Mouse (Mus musculus): ENCODE data around the gene Atxn10.
A peak's percentile ranks its signal among the peaks of the same experiment; 100 is the strongest.

Gene Atxn10

DNA sequence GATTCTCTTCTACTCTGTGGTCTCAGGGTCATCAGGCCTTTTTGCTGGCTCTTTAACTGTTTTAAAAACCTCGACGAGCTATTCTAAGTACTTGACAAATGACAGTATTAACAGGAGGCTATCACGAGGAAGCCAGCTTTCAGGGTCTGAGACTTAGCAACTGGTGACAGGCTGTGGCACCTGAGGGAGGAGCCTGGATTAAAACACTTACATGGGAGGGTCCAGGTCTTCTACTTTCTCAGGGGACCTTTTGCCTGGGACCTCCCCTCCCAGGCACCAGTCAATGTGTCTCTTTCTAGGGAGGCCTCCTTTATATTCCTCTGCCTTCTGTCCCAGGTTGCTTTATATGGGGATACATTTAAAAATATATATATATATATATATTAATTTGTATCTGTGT, 1.8 kb upstream of the Atxn10 start:
- DNase-seq (ENCODE audit: low spot score in 2 of 2), result no peak

DNA sequence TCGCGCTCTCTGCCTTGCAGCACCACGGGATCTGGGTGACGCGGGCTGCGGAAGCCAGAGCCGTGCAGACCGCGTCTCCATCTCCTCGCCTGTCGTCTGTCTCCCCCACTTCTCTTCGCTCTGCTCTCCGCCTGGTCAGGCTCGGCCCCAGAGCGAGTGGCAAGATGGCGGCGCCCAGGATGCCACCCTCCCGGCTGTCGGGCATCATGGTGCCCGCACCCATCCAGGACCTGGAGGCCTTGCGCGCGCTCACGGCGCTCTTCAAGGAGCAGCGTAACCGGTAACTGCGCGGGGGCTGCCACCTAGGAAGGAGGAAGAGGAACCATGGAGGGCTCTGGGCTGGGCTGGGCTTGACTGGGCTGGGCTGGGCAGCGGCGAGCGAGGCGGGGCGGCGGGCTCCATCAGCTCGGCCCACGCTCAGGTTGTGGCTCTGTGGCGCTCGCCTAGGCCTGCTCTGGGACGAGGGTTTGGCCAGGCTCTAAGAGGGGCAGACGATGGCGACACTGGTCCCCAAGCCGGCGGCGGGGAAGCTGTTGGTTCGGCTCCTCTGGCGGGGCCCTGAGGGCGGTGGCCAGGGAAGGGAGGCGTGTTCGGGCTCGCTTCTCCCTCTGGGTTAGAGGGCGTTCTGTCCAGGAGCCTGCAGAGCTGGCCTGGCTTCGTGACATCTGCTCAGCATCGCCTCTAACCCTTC, 401 bp downstream of the Atxn10 start:
- peak; percentile 55 to 82 for DNase-seq (ENCODE audit: low spot score in 2 of 2)

DNA sequence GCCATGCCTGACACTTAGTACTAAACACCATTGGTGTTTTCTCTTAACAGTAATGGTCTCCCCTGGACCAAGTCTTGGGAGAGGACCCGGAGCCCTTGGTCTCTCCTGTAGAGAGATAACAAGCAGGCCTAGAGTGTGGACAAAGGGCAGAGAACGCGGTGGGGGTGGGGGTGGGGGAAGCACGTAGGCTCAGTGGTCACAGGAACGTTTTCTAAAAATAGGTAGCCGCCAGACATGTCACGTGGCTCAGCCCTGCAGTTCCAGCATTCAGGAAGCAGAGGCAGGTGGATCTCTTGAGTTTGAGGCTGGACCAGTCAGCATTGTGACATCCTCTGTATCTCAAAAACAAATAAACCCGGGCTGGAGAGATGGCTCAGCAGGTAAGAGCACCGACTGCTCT, 1.2 kb downstream of the Atxn10 start:
- no peak for DNase-seq (ENCODE audit: low spot score in 2 of 2)

DNA sequence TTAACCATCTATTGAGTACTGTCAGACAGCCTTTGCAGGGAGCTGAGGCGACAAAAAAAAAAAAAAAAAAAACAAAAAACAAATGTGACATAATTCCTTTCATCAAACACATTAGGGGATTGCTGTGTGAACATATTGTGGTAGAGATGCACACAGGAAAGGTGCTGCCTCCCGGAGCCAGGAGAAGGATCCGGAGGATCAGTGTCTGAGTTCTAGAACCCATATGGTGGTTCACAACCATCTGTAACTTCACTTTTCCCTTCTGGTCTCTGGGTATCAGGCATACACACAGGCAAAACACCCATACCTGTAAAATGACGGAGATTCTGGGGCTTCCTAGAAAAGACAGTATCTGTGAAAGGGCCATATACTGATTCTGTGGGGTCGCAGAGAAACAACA, 1.9 kb downstream of the Atxn10 start:
- DNase-seq (ENCODE audit: low spot score in 2 of 2), result no peak

DNA sequence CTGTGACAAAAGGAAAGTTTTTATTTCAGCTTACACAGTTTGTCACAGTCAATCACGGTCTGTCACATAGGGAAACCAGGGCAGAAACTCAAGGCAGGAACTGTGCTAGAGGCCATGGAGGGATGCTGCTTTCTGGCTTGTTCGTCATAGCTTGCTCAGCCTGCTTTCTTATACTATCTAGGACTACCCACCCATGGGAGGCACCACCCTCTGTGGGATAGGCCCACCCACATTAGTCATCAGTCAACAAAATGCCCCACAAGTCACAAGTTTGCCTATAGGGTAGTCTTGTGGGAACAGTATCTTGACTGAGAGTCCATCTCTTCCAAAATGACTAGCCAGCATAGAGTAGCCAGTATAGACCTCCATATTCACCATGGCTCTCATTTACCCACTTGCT, 6.2 kb downstream of the Atxn10 start:
- no peak for DNase-seq (ENCODE audit: low spot score in 2 of 2)

DNA sequence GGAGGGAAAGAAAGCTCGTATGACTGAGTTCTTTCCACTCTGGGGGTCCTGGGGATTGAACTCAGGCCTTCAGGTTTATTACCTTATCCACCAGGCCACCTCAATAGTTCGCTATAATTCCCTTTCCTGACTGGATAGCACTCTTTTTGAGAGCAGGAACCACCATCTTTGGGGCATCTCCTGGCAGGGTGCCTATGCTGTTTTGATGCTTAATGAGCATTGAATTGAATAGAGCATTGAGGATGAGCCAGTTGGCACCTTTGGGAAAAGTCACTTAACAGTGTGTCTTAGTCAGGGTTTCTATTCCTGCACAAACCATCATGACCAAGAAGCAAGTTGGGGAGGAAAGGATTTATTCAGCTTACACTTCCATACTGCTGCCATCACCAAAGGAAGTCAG, 8.6 kb downstream of the Atxn10 start:
- DNase-seq (ENCODE audit: low spot score in 2 of 2), result no peak

DNA sequence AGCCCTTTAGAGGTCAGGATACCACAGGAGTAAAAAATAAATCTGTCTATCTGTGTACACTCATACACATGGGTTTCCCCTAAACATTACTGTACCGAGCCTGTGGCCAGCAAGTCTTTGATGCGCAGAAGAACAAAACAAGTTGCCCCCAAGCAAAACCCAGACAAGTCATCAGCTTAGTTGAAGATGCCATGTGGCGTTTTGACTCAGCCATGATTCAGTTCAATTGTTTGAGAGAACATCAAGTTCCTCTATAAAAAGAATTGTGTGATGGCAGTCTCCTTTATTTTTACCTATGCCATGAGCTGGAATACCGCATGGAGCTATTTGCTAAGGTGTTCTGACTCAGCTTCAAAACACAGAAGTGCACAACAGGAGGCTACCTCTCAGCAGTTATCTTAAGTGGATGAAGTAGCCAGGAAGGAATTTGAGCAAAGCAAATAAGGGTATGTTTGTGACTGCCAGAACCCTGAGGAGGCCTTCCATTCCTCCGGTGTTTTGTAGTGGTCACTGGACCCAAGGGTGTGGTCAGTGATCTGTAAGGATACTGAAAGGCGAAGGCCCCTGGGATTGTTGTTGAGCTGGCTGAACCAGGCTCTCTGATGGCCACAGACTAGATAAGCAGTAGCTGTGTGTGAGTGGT, 11.1 kb downstream of the Atxn10 start:
- no peak for DNase-seq (ENCODE audit: low spot score in 2 of 2)

DNA sequence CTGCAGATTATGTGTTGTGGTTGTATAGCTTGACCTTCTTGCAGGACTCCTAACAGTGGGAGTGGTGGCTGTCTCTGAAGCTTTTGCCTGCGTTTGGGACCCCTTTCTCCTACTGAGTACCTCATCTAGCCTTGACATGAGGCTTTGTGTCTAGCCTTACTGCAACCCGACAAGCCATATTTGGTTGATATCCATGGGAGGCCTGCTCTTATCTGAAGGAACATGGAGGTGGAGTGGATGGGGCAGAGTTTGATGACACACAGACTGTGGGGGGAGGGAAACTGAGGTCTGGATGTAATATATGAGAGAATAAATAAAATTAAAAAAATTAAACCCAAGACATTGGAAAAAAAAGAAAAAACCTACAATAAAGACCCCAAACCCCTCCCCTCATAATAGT, 14.1 kb downstream of the Atxn10 start:
- DNase-seq (ENCODE audit: low spot score in 2 of 2), result no peak

DNA sequence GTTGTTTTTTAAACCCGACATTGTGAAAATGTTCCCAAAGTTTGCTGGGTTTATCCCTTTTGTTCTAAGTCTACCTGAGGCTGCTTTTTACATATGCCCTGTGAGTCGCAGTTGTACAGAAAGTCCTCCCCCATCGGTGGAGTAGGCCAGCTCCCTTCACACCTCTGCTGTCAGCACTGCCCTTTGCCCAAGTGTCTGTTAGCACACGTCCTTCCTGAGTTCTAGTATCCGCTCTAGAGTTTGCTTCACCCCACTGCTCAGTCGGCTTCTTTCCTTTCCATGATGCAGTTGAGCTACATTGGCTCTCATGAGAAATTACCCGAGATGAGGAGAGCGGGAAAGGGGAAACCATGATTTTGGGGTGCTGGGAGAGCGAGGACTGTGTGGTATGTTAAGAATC, 18.0 kb downstream of the Atxn10 start:
- no peak for DNase-seq (ENCODE audit: low spot score in 2 of 2)

DNA sequence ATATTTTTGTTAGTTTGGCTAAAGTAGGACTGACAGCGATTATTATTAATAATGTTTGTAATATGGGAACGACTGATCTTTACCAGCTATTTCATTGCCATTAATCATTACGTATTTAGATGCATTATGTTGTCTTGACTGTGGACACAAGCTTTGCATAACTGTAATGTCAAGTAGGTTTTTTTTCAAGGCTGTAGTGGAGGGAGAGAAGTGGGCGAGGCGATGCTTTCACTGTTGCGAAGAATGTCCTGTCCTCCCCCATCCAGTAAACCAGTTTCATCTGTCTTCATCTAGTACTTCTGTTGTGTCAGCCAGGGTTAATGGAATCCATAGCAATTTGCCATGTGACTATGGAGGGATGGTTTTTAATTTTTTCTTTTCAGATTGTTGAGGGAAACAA, 20.1 kb downstream of the Atxn10 start:
- DNase-seq (ENCODE audit: low spot score in 2 of 2), result no peak

DNA sequence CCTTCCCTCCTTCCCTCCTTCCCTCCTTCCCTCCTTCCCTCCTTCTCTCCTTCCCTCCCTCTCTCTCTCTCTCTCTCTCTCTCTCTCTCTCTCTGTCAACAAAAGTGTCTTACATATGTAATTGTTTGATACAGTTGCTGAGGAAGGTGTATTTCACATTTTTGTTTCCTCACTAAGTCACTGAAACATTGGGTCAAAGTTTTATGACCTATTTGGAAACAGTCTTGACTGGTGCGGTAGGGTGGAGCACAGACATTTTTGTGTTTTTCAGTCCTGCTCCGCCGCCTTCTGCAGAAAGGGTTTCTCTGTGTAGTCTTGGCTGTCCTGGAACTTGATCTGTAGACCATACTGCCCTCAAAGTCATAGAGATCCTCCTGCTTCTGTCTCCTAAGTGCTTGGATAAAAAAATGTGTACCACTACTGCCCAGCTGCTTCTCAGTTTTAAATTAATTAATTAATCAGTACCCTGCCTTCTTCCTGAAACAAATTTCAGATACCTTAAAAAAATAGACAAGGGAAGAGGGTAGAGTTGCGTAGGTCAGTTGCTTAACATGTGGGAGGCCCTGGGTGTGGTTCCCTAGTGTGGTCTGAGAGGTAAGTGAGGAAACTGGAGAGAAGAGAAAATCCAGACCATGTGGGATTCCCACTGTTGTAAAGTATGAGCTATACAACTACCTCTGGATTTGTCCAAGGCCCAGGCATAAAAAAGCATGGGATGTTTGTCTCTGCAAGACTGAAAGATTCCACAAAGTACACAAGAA, 21.6 kb downstream of the Atxn10 start:
- no peak for DNase-seq (ENCODE audit: low spot score in 2 of 2)

DNA sequence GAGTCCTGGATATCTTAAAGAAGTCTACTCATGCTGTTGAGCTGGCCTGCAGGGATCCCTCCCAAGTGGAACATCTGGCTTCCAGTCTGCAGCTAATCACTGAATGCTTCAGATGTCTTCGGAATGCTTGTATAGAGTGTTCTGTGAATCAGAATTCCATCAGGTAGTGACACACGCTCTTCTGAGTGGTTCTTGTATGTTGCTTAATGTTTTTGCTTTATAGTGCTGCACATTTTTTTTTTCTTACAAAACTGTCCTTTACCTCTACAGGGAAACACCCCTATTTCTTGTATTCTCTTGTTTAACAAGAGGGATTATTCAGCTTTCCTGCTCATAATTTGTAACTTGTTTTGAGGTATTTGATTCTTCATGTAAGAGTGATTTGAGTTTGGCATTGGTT, 23.4 kb downstream of the Atxn10 start:
- no peak for DNase-seq (ENCODE audit: low spot score in 2 of 2)

DNA sequence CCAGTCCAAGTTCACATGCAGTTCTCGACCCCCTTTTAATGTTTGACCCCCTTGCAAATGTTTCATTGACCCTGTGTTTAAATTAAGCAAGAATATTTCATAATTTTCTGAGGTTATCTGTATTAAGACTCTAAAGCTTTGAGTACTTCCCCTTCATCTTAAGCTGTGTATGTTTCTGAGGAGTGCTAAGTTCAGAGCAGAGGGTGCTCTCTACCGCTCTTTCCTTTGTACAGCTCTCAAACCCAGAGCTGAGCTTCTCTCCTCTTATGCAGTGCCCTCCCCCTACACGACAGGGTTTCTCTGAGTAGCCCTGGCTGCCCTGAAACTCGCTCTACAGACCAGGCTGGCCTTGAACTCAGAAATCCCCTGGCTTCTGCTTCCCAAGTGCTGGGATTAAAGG, 23.9 kb downstream of the Atxn10 start:
- DNase-seq (ENCODE audit: low spot score in 2 of 2), result no peak

DNA sequence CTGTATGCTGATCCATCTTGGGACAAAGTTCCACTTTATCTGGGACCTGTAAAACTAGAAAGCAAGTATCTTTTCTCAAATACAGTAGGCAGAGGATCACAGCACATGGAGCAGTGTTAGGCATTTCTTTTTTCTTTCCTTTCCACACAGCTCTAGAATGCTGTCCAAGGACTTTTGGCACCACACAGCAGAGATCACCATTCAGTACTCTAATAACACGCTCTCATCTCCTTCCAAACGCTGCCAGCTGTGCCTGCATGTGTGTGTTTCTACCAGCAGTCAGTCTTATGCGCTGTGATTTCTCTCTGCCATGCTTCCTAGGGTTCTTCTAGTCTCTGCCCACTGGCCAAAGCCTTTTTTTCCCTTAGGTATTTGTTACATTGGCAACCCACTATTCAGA, 28.3 kb downstream of the Atxn10 start:
- DNase-seq (ENCODE audit: low spot score in 2 of 2), result no peak

DNA sequence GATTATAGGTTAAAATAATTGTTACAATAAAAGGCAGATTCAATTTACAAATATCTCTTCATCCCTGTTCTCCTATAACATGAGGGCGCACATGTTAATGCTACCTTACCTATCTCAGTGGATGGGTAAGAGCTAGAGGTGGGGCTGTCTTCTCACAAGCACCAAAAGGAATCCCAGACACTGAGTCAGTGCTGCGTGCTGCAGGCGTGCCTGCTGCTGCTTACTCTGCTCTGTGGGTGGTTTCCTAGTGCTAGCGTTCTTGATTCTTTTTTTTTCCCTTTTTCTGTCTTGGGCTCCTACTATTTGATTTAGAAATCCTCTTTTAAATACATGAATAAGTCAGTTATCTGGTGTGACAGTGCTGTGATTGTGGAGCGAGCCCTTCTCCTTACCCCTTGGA, 30.9 kb downstream of the Atxn10 start:
- no peak for DNase-seq (ENCODE audit: low spot score in 2 of 2)

DNA sequence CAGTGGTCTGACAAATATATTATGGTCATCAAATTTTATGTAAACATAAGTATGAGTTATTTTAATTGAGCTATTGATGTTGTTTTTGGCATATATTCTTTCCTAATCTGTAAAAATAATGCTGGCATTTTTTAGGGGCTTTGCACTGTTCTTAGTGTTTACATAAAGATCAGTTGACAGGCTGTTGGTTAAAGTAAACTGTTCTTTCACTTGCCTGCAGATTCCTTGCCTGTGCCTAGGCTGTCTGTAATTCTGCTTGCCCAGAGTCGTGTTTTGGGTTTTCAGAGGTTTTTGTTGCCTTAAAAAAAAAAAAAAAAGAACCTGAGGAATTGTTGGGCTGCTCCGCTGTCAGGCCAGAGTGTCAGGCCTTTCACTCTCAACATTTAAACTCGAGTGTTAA, 33.7 kb downstream of the Atxn10 start:
- DNase-seq (ENCODE audit: low spot score in 2 of 2), result no peak

DNA sequence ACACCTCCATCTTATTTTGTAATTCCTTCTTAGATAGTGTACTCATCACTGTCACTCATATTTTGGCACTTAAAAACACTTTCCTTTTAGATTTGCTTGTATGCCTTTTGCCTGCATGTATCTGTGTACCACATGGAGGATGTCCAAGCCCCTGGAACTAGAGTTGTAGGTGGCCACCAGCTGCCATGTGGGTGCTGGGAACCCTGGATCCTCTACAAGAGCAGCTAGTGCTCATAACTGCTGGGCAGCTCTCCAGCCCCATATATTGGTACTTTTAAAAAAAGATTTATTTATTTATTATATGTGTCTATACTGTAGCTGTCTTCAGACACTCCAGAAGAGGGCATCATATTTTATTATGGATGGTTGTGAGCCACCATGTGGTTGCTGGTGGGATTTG, 37.1 kb downstream of the Atxn10 start:
- no peak for DNase-seq (ENCODE audit: low spot score in 2 of 2)

DNA sequence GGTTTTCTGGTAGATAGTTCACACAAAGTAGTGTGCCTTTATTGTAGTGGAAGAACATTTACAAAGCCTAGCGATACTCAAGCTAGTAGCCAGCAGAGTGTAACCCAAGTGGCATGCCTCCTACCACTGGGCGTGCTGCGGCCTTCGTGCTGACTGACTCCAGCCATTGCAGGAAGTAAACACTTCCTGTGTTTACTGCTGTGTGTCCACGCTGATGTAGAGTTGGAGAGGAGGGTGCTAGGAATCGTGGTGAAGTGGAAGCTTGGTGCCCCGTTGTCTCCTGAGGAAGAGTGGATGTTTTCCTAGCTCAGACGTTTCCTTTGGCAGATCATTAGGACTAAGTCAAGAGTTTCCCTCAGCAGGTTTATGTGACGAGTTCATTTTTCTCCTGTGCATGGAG, 47.4 kb downstream of the Atxn10 start:
- no peak for DNase-seq (ENCODE audit: low spot score in 2 of 2)

DNA sequence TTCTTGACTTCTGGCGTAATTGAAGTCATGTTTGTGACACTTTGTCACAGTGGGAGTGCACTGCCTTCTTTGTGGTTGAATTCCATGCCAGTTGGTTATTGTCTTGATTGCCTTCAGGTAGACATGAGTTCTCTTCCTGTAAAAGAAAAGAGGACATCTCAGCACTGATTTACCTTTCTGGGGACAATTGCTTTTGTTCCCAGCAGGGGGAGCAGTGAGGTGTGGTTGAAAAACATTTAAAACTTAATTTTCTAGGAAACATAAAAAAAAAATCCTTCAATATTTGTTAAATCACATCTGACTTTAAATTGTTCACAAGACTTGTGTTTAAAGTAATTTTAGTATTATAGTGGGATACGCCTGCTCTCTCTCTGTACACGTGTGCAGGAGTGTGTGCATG, 52.7 kb downstream of the Atxn10 start:
- no peak for DNase-seq (ENCODE audit: low spot score in 2 of 2)

DNA sequence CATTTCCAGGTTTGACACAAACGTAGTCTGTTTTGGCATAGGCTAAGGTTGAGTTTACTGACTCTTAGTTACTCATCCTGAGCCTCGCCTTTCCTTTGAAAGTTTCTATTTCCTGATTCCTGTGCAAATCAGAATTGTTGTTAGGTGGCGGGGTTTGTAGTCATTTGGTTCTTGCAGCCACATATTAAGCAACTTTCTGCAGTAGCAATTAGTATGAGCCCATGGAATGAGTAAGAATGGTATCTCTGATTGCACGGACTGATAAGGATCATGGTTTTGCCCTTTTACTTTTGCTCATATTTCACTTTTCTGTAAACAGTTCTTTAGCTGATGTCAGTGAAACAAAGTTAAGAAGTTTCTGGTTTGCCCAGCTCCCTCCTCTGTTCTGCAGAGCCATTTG, 53.9 kb downstream of the Atxn10 start:
- DNase-seq (ENCODE audit: low spot score in 2 of 2), result no peak

DNA sequence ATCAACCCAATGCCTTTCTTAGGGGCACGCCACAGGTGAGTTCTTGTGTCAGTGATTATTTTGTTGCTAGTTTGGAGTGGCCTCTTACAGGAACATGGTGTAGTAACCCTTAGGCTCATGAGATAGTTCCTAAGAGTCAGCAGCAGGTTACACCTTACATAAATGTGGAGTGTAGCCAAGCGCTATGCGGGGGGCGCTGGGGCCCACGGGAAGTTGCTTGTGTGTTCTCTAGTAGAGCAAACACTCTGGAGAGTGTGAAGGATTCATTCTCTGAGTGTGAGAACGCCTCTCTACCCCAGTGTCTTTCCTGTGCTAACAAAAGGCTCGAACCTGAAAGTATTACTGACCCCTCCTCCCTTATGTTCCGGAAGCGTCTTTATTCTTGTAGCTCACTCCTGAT, 59.3 kb downstream of the Atxn10 start:
- no peak for DNase-seq (ENCODE audit: low spot score in 2 of 2)

DNA sequence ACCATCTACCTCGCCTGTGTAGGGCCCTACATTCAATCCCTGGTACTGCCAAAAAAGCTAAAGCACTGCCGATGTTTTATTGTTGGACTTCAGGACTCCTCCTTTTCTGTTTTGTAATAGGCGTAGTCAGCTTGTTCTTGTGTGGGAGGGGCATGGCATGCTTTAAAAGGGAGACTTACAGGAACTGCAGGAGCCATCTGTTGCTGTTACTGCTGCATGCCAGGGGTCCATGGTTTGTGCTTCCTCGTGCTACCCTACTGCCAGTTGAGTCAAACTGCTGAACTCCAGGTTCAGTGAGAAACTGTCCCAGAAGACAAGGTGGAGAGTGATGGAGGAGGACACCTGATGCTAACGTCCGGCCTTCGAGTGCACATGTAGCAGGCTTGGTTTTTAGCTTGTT, 65.9 kb downstream of the Atxn10 start:
- DNase-seq (ENCODE audit: low spot score in 2 of 2), result no peak

DNA sequence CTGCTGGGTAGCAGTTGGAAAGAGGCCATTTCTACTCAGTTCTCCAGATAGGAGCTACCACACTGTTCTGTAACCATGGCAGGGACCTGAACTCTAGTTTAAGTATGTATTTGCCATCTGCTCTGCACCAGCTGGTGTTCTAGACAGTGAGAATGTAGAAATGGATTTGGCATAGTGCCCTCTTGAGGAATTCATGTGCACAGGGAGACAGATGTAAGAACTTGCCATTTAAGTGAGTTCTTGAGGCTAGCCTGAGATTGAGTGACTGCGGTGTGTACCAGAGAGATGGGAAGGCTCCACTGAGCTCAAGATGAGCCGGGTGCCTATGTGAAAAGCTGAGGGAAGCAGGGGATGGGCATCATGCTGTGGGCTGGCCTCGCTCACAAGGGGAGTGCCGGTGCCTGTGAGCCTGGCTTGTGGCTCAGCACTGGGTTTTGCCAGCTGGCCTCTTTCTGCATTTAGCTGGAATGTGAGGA, 67.2 kb downstream of the Atxn10 start:
- DNase-seq (ENCODE audit: low spot score in 2 of 2), result peak in 1 of 2 experiments; percentile 54

Measured in cerebellum, postnatal 4 days (tissue).